Mouse (Mus musculus): Measurements from ENCODE around the gene Kansl1l.

Gene Kansl1l

GRCm38 (mm10) chr1:66817453-66817839 lies at the start of gene Kansl1l:
Gene Kansl1l, minus strand, starts transcription at chr1:66817562.
- peak; percentile 82 for DNase-seq (ENCODE audit: low spot score)

- no peak for DNase-seq (ENCODE audit: low spot score)
Observed at GRCm38 (mm10) chr1:66865633-66866032, 48.3 kb upstream of the Kansl1l start.

GRCm38 (mm10) chr1:66863741-66864495 lies 46.6 kb upstream of the Kansl1l start:
- no peak for DNase-seq (ENCODE audit: low spot score)

- DNase-seq (ENCODE audit: low spot score): peak; percentile 60
Observed at GRCm38 (mm10) chr1:66862712-66863511, 45.5 kb upstream of the Kansl1l start, which contains the start of gene Acadl. Gene Acadl, minus strand, starts transcription at chr1:66863277.

GRCm38 (mm10) chr1:66861764-66862672 lies 44.7 kb upstream of the Kansl1l start:
- no peak for DNase-seq (ENCODE audit: low spot score)

GRCm38 (mm10) chr1:66847506-66847905 lies 30.1 kb upstream of the Kansl1l start:
- no peak for DNase-seq (ENCODE audit: low spot score)

GRCm38 (mm10) chr1:66845690-66846318 lies 28.4 kb upstream of the Kansl1l start:
- DNase-seq (ENCODE audit: low spot score): no peak

- DNase-seq (ENCODE audit: low spot score): no peak
Observed at GRCm38 (mm10) chr1:66841938-66842337, 24.6 kb upstream of the Kansl1l start.

GRCm38 (mm10) chr1:66841510-66841909 lies 24.1 kb upstream of the Kansl1l start:
- no peak for DNase-seq (ENCODE audit: low spot score)

GRCm38 (mm10) chr1:66839755-66840438 lies 22.5 kb upstream of the Kansl1l start:
- DNase-seq (ENCODE audit: low spot score): no peak

- DNase-seq (ENCODE audit: low spot score): no peak
Observed at GRCm38 (mm10) chr1:66839135-66839534, 21.8 kb upstream of the Kansl1l start.

- peak; percentile 54 for DNase-seq (ENCODE audit: low spot score)
Observed at GRCm38 (mm10) chr1:66838184-66839042, 21.1 kb upstream of the Kansl1l start.

- no peak for DNase-seq (ENCODE audit: low spot score)
Observed at GRCm38 (mm10) chr1:66837207-66837606, 19.8 kb upstream of the Kansl1l start.

GRCm38 (mm10) chr1:66832636-66833165 lies 15.3 kb upstream of the Kansl1l start:
- DNase-seq (ENCODE audit: low spot score): no peak

- DNase-seq (ENCODE audit: low spot score): no peak
Observed at GRCm38 (mm10) chr1:66831824-66832600, 14.7 kb upstream of the Kansl1l start.

- no peak for DNase-seq (ENCODE audit: low spot score)
Observed at GRCm38 (mm10) chr1:66829400-66830080, 12.2 kb upstream of the Kansl1l start.

- DNase-seq (ENCODE audit: low spot score): no peak
Observed at GRCm38 (mm10) chr1:66821966-66822365, 4.6 kb upstream of the Kansl1l start.

GRCm38 (mm10) chr1:66820241-66820640 lies 2.9 kb upstream of the Kansl1l start:
- no peak for DNase-seq (ENCODE audit: low spot score)

All from urinary bladder, postnatal 10 days (tissue).